Mouse (Mus musculus) layer of hippocampus, postnatal 25 days (tissue): ENCODE measurements around the gene Myl9. TPM values are rescaled to one million over a fixed set of nuclear protein-coding genes. Genes with fewer than 3 reads are reported as not detected.
"Not testable (repeated sequence)": the region's sequence is repeated elsewhere in the genome, so short reads cannot be mapped to it uniquely, and the experiment has no call there.

Source experiments
- DNase-seq, 2 experiments: peaks; one replicate each; pipeline ENCODE4 v3.0.0; 2022; ENCODE audit warnings: mixed read lengths in 2 of 2, low spot score in 1 of 2; ENCODE audit errors: extremely low spot score in 1 of 2
- total RNA-seq, 2 experiments: library from RNA; stranded (reverse); gene quantifications; 2 replicates each; pipeline ENCODE4 v1.2.3; 2021

Gene Myl9
- total RNA-seq, 2 experiments from 2014 or later, result 14.3 to 18.8 TPM

- DNase-seq, result no peak
Observed at GRCm38 (mm10) chr2:156782481-156783348, 7.5 kb downstream of the Myl9 start.

DNA sequence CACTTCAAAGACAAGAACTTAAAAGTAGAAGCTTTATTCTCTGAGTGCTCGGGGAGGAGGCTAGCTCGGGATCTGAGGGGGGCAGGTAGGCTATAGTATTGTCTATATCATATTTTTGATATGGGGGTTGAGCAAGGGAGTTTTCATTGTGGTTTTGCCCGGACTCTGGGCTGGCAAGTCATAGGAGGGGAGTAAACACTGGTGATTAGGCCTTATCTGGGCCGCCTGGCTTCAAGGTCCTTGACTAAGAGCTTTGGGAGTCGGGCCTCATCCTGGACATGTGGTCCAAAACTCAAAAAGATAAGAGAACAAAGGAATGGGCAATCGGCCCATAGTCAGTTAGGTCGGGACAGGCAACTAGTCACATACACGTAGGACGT, 8.1 kb downstream of the Myl9 start:
- no peak for DNase-seq

DNA sequence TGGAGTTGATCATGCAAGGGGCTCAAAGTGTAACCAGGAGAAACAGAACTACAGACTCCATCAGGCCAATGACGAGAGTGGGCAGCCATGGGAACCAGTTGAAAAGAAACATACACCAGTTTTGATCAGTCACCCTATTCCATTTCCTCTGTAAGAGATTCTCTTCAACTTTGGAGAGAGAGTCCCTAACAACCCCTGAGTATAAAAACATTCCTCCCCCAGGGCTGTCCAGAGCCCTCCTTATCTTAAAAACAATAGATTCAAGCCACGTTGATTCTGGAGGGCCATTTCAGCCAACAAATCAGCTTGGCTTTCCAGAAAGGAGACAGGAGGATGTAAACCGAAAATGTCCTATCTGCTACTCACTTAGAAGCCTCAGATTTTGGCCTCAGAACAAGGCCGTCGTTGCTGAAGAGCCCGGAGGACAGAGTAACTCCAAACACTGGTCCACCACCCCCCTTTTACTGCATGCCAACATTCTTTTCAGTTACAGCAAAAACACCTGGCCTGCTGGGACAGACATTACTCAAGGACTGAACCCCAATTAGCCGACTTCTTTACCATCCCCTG, 8.9 kb downstream of the Myl9 start:
- DNase-seq, result no peak

DNA sequence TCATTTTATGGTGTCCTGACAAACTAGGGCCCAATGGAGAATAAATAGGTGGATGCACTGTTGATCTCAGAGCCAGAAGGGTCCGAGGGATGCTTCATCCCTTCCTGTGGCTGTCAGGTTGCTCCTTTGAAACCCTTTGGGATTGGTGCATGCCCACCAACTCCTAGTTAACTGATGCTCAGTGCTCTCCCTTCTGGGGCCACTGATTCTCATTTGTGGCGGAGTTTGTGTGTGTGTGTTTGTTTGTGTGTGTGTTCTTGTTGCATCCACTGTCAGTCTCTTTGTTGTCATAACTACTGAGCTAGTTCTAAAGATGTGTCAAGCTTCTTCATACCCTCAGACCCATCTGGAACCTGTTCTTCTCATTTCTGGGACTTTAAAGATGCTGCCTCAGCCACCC, 9.7 kb downstream of the Myl9 start:
- DNase-seq, result no peak

DNA sequence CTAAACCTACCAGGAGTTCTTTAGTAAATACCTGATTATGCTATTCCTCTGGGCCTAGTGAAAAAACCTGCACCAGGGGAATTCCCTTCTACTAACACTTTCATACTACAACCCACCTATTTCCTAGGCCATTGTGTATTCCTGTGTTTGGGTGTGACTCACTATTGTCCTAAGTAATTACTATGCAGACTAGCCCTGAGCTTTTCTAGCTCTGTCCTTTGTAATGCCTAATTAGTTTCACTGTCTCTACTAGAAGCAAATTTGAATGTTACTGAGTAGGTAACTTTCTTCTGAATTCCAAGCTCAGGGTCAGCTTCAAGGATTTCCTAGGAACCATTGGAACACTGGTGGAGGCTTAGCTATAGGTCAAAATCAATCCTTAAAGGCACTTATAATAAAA, 11.1 kb downstream of the Myl9 start:
- DNase-seq, result not testable (repeated sequence)

- no peak for DNase-seq
Observed at GRCm38 (mm10) chr2:156787090-156787775, 12.0 kb downstream of the Myl9 start.

GRCm38 (mm10) chr2:156787776-156788105, 12.5 kb downstream of the Myl9 start:
- DNase-seq, result no peak

DNA sequence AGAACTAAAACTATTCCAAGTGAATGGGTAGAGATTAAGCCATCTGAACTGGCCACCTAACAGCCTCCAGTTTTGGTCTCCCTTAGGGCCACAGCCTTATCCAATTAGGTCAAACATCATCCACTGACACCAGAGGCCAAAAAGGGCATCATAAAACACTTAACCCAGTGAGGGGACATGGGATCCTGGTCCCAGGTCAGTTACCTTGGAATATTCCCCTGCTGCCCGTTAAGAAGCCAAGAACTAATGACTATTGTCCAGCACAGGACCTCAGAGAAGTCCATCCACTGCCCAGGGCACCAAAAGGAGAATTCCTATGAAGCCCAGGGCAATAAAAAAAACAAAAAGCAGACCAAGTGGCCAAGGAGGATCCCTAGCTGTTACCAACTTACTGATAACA, 13.6 kb downstream of the Myl9 start:
- DNase-seq, result no peak

DNA sequence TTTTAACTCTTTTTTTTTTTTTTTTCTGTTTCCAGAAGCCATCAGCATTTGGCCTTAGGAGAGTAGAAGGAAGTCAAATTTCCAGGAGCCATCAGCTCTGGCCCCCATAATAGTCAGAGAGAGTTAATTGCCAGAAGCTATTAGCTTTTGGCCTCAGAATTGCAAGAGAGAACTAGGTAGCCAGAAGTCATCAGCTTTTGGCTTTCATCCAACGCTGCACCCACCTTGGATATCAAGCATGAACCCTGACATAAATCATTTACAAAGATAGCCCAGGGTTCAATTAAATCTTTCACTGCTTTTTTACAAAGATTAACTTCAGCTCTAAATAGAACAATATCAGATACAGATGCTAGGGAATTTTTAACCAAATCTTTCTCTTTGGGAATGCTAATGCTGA, 23.3 kb downstream of the Myl9 start:
- no peak for DNase-seq

GRCm38 (mm10) chr2:156801045-156801444, 25.8 kb downstream of the Myl9 start:
- DNase-seq, result no peak

GRCm38 (mm10) chr2:156802116-156802515, 26.9 kb downstream of the Myl9 start:
- not testable (repeated sequence) for DNase-seq

DNA sequence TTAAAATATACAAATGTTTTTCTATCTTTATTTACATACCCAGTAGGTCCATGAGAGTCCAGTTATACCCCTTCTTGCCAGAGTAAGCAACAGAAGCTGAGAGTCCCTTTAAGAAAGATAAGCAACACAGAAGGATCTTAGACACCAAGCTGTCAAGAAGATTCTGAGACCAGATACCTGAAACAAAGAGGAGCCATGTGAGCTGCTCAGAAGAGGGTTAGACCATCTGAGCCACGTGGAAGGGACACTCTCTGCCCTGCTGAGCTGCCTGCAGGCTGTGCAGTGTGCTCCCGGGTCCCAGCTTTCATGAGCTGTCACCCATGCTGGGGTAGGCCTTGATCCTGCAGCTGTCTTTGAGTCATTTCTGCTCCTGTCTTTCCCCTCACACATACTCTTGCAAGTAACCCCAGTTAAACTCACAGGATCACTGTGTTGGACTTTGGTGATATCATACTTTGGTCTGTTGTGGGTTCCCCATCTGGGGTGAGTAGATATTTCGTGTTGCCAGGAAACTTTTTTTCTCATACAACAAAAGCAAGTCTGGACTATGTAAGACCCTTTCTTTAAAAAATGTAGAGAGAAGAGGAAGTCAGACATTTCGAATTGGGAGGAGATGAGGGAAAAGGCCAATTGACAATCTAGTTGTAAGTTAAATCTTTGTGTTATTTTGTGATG, 28.6 kb downstream of the Myl9 start:
- DNase-seq, result no peak

DNA sequence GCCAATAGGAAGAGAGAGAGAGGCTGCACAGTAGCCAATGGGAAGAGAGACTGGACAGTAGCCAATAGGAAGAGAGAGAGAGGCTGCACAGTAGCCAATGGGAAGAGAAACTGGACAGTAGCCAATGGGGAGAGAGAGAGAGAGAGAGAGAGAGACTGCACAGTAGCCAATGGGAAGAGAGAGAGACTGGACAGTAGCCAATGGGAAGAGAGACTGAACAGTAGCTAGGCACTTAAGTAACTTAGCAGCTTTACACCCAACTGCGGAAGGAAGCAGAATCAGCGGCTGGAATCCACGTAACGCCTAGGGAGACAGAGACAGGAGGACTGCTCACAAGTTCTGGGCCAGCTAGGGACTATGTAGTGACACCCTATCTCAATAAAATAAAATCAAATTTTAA, 29.4 kb downstream of the Myl9 start:
- DNase-seq, result no peak

GRCm38 (mm10) chr2:156806886-156807285, 31.7 kb downstream of the Myl9 start:
- no peak for DNase-seq

- DNase-seq, result peak; percentile 37 to 77
Observed at GRCm38 (mm10) chr2:156809579-156809978, 34.4 kb downstream of the Myl9 start.

DNA sequence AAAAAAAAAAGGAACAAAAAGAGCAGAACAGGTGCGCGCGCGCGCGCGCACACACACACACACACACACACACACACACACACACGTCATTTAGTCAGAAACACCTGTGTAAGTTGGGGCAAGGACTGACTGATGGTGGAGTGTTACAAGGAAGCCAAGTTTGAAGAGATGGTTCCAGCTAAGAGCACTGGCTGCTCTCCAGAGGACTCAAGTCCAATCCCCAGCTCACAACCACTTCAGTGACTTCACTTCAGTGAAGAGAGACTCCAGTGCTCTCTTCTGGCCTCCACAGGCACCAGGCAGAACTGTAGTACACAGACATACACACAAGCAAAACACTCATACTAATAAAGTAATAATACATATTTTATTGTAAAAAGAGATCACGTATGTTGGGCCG, 35.5 kb downstream of the Myl9 start:
- no peak for DNase-seq

DNA sequence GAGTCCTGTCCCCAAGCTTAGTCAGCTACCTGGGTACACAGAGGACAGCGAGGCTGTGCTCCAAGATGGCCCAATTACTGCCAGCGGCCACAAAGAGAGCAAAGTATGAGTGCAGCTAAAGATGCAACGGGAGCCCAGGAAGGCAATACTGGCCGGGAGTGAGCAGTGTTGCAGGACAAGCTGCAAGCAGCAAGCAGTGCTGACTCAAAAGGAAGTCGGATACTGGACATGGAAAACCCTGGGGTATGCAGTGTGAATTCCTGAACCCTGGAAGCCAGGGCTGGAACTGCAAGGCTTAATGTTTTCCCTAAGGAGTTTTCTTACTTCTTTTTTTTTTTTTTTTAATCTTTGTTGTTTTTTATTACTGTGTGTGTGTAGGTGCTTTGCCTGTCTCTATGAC, 36.3 kb downstream of the Myl9 start:
- no peak for DNase-seq

DNA sequence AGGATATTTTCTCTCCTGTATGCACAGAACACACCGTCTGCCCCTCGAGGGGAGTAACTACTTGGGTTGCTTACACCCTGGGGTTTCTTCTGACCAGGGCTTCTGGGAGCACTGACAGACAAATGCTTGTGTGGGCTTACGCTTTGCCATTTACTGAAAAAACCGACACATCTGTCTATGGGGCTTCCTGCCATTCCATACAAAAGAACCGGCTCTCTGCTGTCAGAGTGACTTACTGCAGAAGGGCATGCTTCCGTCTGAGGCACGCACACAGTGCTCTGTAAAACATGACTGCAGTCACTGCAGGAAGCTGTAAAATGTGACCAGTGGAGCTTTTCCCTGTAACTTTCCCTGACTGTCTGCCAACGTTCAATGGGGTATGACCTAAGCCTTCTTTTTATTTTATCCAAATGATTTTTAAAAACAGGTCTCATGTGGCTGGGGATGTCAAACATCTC, 39.2 kb downstream of the Myl9 start:
- no peak for DNase-seq

DNA sequence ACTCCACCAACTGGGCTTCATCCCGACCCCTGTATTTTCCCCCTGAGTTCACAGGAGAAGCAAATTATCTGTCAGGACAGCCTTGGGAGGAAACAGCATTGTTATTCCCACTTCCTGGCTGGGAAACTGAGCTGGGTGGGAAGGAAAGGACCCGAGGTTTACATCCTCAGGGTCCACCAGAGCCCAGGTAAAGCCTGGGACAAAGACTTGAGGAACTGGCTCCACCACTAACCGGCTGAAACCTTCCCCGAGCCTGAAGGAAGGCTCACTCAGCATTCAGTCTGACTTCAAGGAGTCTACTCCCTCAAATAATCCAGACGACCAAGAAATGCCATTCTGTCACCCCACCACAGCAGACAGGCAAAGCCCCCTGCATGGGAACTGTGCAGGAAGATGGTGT, 39.7 kb downstream of the Myl9 start:
- DNase-seq, result no peak

GRCm38 (mm10) chr2:156815412-156815811, 40.2 kb downstream of the Myl9 start:
- no peak for DNase-seq

GRCm38 (mm10) chr2:156816116-156816515, 40.9 kb downstream of the Myl9 start:
- no peak for DNase-seq
